Mouse (Mus musculus) neural tube, embryonic 14.5 days (tissue): ENCODE results near the gene Krtap5-1. TPM values are rescaled to one million over a fixed set of nuclear protein-coding genes. Genes with fewer than 3 reads are reported as not detected.
"Not testable (repeated sequence)": the region's sequence is repeated elsewhere in the genome, so short reads cannot be mapped to it uniquely, and the experiment has no call there.

Experiments
- ATAC-seq: fragments of 200-750 bp; cut with Nextera tagmentation; 2 replicates; pipeline ENCODE4 v1.8.0; 2017; ENCODE audit warnings: low read depth, mild to moderate bottlenecking, moderate TSS enrichment, moderate library complexity
- H3K27ac ChIP-seq: fragments of 300-500 bp; sonication (generic); 2 replicates; pipeline ENCODE4 v1.5.1; 2014; ENCODE audit warnings: low read depth, mild to moderate bottlenecking, control low read depth, low read length, moderate library complexity, mixed read lengths
- H3K27me3 ChIP-seq: fragments of 300-500 bp; sonication (generic); 2 replicates; pipeline ENCODE4 v1.6.1; 2014; ENCODE audit warnings: low read length; ENCODE audit not compliant: control insufficient read depth, insufficient read depth
- H3K36me3 ChIP-seq: fragments of 300-500 bp; sonication (generic); 2 replicates; pipeline ENCODE4 v1.6.1; 2014; ENCODE audit warnings: low read length, mixed read lengths; ENCODE audit not compliant: control insufficient read depth, insufficient read depth
- H3K4me1 ChIP-seq: fragments of 300-500 bp; sonication (generic); 2 replicates; pipeline ENCODE4 v1.6.1; 2014; ENCODE audit warnings: low read length; ENCODE audit not compliant: control insufficient read depth, insufficient read depth
- H3K4me2 ChIP-seq: fragments of 300-500 bp; sonication (generic); 2 replicates; pipeline ENCODE4 v1.6.1; 2014; ENCODE audit warnings: mild to moderate bottlenecking, low read depth, low read length, control low read depth
- H3K4me3 ChIP-seq: fragments of 300-500 bp; sonication (generic); 2 replicates; pipeline ENCODE4 v1.5.1; 2014; ENCODE audit warnings: low read depth, low read length, control low read depth, mixed read lengths
- H3K9ac ChIP-seq: fragments of 300-500 bp; sonication (generic); replicated peaks from 2 replicates; pipeline ENCODE4 v1.6.1; 2014; ENCODE audit warnings: low read depth, mild to moderate bottlenecking, control low read depth, low read length, mixed read lengths
- H3K9me3 ChIP-seq: fragments of 300-500 bp; sonication (generic); 2 replicates; pipeline ENCODE4 v1.6.1; 2016; ENCODE audit warnings: low read length; ENCODE audit not compliant: control insufficient read depth
- WGBS: fragments of 180-500 bp; shearing (Covaris S2); extraction: QIAGEN DNeasy Blood & Tissue Kit; methylation state at CpG from one replicate; pipeline ENCODE4 v1.1.7; 2014; 5-methylcytosine and 5-hydroxymethylcytosine counted together
- polyA plus RNA-seq: library from polyadenylated mRNA; unstranded; fragments of >200 nt; fragmentation: Nextera tagmentation; extraction: Ambion mirVana; gene quantifications from 2 replicates; pipeline ENCODE4 v1.2.1, GENCODE M21; 2014

Krtap5-1 gene
- polyA plus RNA-seq, 1 experiment from 2014 or later = not detected

- Histone ChIP-seq H3K4me1 (no peaks in the 10 kb centered on the region), H3K27ac (no peak overlapping the region), H3K4me2 (no peak overlapping the region), H3K27me3 (no peaks in the 10 kb centered on the region), H3K4me3 (no peak overlapping the region), H3K9ac (no peak overlapping the region), H3K9me3 (no peaks in the 10 kb centered on the region), H3K36me3 (no peaks in the 10 kb centered on the region)
- WGBS = 67% methylated on average over 3 of the region's 3 CpGs
- no peak for ATAC-seq
These were observed 31.6 kb upstream of the Krtap5-1 start for GRCm38 (mm10) chr7:142328507-142328906.

GRCm38 (mm10) chr7:142326714-142327445 is 30.0 kb upstream of the Krtap5-1 start:
- Histone ChIP-seq H3K27me3 (no peaks in the 10 kb centered on the region), H3K4me3 (no peak overlapping the region), H3K36me3 (no peaks in the 10 kb centered on the region), H3K4me2 (no peak overlapping the region), H3K9me3 (no peaks in the 10 kb centered on the region), H3K27ac (no peak overlapping the region), H3K4me1 (no peaks in the 10 kb centered on the region), H3K9ac (no peak overlapping the region)
- 74% methylated on average over 9 of the region's 9 CpGs for WGBS
- ATAC-seq = no peak

- 86% methylated on average over 12 of the region's 12 CpGs for WGBS
- H3K4me1 ChIP-seq = peaks cover 6% of the 10 kb centered on the region; the same call in 1 of the 2 replicates
- H3K9me3 ChIP-seq = no peaks in the 10 kb centered on the region
- no peak overlapping the region for H3K4me2 ChIP-seq
- no peak overlapping the region for H3K9ac ChIP-seq
- no peaks in the 10 kb centered on the region for H3K36me3 ChIP-seq
- H3K27ac ChIP-seq = no peak overlapping the region
- H3K4me3 ChIP-seq = no peak overlapping the region
- no peaks in the 10 kb centered on the region for H3K27me3 ChIP-seq
- ATAC-seq = no peak
These were observed 26.6 kb upstream of the Krtap5-1 start for GRCm38 (mm10) chr7:142323396-142324117.

GRCm38 (mm10) chr7:142322641-142323040 is 25.7 kb upstream of the Krtap5-1 start:
- WGBS = 94% methylated on average over 6 of the region's 6 CpGs
- ATAC-seq = no peak

GRCm38 (mm10) chr7:142321637-142322306 is 24.9 kb upstream of the Krtap5-1 start:
- H3K27ac ChIP-seq, H3K36me3 ChIP-seq, ATAC-seq, H3K4me2 ChIP-seq, H3K9me3 ChIP-seq, H3K27me3 ChIP-seq, H3K4me3 ChIP-seq, H3K4me1 ChIP-seq, H3K9ac ChIP-seq: not testable (repeated sequence)
- WGBS = 45% methylated on average over 4 of the region's 10 CpGs

More at GRCm38 (mm10) chr7:142322641-142323040, 25.7 kb upstream of the Krtap5-1 start:
- no peak overlapping the region for H3K4me2 ChIP-seq
- no peak overlapping the region for H3K4me3 ChIP-seq
- no peak overlapping the region for H3K9ac ChIP-seq
- H3K9me3 ChIP-seq = no peaks in the 10 kb centered on the region
- H3K36me3 ChIP-seq = no peaks in the 10 kb centered on the region
- no peaks in the 10 kb centered on the region for H3K27me3 ChIP-seq
- H3K27ac ChIP-seq = no peak overlapping the region
- H3K4me1 ChIP-seq = peaks cover 6% of the 10 kb centered on the region; the same call in 1 of the 2 replicates

GRCm38 (mm10) chr7:142320906-142321305 is 24.0 kb upstream of the Krtap5-1 start:
- 29% methylated on average over 2 of the region's 2 CpGs for WGBS
- Histone ChIP-seq H3K27me3 (no peaks in the 10 kb centered on the region), H3K4me2 (no peak overlapping the region), H3K4me1 (peaks cover 6% of the 10 kb centered on the region; the same call in 1 of the 2 replicates), H3K4me3 (no peak overlapping the region), H3K9ac (no peak overlapping the region), H3K27ac (no peak overlapping the region), H3K36me3 (no peaks in the 10 kb centered on the region), H3K9me3 (no peaks in the 10 kb centered on the region)
- no peak for ATAC-seq

GRCm38 (mm10) chr7:142319124-142319523 is 22.2 kb upstream of the Krtap5-1 start:
- H3K27ac ChIP-seq = peak overlapping the region; percentile 30

GRCm38 (mm10) chr7:142317216-142317615 is 20.3 kb upstream of the Krtap5-1 start:
- H3K27me3 ChIP-seq = no peaks in the 10 kb centered on the region
- WGBS = 85% methylated on average over 5 of the region's 5 CpGs
- ATAC-seq = no peak
- H3K27ac ChIP-seq = no peak overlapping the region
- peaks cover 6% of the 10 kb centered on the region; the same call in 1 of the 2 replicates for H3K4me1 ChIP-seq
- no peak overlapping the region for H3K4me3 ChIP-seq
- no peak overlapping the region for H3K9ac ChIP-seq
- H3K4me2 ChIP-seq = no peak overlapping the region
- no peaks in the 10 kb centered on the region for H3K36me3 ChIP-seq
- no peaks in the 10 kb centered on the region for H3K9me3 ChIP-seq

More at GRCm38 (mm10) chr7:142319124-142319523, 22.2 kb upstream of the Krtap5-1 start:
- Histone ChIP-seq H3K9ac (no peak overlapping the region), H3K4me1 (peaks cover 6% of the 10 kb centered on the region; the same call in 1 of the 2 replicates), H3K4me3 (no peak overlapping the region), H3K9me3 (no peaks in the 10 kb centered on the region), H3K4me2 (no peak overlapping the region), H3K36me3 (no peaks in the 10 kb centered on the region), H3K27me3 (no peaks in the 10 kb centered on the region)
- ATAC-seq = no peak
- 56% methylated on average over 11 of the region's 11 CpGs for WGBS
